Mouse (Mus musculus): ENCODE results near the gene Rbks.

Rbks gene

DNA sequence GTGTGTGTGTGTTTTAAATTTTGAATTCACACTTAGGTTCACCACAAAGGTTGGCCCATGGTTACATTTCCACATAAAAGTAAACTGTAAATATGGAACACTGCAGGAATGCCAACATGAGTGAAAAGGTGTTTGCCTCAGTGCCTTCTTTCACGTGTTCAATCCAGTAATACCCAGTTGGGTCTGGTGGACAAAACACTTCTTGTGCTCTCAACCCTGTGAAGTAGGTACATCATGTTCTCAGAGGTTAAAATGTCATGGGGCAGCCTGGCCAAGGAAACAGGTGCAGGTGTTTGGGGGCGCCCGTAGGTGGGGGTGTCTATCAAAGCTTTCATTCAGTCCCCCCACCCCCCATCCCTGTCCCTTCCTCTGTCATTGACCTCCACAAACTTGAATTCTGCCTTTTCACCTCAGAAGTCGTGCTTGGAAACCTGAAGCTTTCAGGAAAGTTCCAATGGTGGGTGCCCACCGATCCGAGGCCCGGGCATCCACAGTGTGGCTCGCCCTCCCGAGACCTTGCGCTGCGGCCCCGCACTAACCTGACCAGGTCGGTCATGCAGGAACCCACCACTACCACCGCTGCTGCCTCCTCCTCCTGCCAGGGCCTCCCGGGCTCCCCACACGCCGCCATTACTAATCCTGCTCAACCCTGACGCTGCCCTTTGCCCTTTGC, at the start of gene Rbks:
Rbks (minus strand) TSS at position 657 of the 673 bp plus-strand sequence.
- no peak for DNase-seq

DNA sequence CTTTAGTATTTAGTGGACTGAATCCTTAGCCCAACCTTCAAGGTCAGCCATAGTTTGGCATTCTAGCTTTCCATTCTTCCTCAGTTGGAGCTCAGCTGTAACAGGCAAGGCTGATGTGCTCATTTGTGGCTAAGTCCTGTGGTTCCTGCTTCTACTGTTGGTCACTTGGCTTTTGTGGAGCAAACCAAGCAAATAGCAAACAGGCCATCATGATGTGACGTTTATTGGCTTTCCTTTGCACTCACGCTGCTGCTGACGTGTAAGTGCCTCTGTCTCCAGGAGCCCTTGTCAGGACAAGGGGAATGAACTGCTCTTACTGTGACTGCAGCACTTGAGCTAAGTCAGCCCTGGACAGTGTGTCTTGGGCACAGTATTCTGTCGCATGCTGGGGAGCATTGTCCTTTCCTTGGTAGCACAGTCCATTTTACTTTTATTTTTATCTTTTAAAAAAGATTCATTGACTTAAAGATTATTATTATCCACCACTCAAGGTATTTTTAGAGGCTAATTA, 45.1 kb upstream of the Rbks start:
- no peak for DNase-seq

- no peak for DNase-seq
Measured at GRCm38 (mm10) chr5:31741931-31742330, 44.5 kb upstream of the Rbks start.

- no peak for DNase-seq
Measured at GRCm38 (mm10) chr5:31732644-31733338, 35.4 kb upstream of the Rbks start.

- no peak for DNase-seq
Measured at GRCm38 (mm10) chr5:31727456-31727855, 30.0 kb upstream of the Rbks start.

GRCm38 (mm10) chr5:31725885-31726284, 28.5 kb upstream of the Rbks start:
- DNase-seq: no peak

DNA sequence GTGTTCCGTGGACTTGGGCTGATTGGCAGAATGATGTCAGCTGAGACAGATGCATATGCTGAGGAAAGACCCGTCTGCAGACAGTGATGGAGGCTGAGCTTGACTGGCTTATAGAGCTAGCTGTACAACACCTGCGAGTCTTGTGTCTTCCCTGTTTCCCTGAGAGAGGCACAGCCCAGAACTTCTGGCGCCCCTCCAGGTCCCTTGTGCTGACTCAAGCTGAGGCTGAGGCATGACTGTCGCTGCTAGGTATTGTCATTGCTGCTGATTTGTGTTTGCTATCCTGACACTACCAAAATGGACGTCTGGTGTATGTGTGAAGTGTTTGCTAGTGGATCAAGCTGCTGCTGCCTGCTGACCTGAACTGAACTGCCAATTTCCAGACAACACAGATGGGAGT, 27.1 kb upstream of the Rbks start:
- peak; percentile 23 for DNase-seq

DNA sequence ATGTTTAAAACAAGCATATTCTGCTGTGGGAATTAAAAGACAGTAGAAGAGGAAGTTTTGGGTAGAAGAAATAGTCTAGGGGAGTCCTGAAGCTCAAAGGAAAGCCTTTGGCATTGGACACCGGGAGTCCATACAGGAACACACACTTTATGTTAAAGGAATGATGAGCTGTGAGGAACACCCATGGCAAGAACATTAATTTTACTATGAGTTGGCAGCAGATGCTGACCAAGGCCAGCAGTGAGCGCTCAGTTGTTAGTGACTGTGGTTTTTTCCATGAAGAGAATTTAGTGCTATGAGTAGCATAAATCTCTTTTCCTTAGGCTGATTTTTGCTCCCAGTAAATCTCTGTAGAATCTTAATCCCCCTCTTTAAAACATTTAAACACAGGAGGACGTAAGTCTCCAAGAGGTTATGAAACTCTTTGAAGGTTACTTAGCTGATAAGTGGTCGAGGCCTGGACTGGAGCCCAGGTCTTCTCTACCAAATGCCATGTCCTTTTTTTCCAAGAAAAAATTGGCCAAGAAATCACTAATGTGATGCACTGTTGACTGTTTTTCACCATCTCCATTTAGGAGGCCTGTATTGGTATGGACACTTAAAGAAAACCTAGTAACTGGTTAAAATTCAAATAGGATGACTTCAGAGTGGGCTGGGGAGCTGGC, 18.2 kb upstream of the Rbks start:
- no peak for DNase-seq

GRCm38 (mm10) chr5:31713841-31714264, 16.4 kb upstream of the Rbks start:
- DNase-seq: no peak

DNA sequence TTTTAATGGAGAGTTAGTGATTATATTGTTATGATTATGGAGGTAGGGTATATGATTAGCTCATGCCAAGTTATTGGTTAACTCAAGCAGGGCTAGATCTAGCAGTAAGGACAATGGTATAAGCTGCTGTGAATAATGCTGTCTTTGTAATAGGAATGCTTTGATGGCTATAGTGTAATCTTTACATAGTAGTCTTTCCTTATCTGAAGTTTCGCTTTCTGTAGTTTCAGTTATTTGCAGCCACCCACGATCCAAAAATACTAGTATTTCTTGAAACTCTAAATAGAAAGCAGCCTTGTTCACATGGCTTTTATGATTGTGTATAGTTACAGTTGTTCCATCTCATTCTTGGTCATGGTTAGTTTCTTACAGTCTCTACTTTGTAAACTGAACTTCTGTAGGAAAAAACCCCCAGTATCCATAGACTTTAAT, 15.9 kb upstream of the Rbks start:
- no peak for DNase-seq

GRCm38 (mm10) chr5:31709389-31709788, 12.0 kb upstream of the Rbks start:
- no peak for DNase-seq

DNA sequence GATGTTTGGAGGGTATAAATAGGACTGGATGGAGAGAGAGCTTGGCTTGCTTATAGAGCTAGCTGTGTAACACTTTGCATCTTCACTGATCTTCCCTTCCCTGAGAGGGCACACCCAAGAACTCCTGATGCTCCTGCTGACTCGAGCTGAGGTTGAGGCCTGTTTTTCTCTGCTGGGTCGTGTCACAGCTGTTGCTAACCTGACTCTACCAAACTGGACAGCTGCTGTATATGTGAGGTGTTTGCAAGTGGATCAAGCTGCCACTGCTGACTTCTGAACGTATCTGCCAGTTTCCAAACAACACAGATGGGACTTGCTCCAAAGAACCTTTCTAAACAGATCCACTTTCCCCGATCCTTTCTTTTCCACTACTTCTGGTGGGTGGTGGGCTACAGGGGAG, 9.4 kb upstream of the Rbks start:
- DNase-seq: no peak

GRCm38 (mm10) chr5:31704971-31705370, 7.5 kb upstream of the Rbks start:
- DNase-seq: peak; percentile 32

GRCm38 (mm10) chr5:31699397-31699796, 2.0 kb upstream of the Rbks start:
- DNase-seq: no peak

- no peak for DNase-seq
Measured at GRCm38 (mm10) chr5:31698931-31699330, 1.5 kb upstream of the Rbks start.

GRCm38 (mm10) chr5:31698297-31698726, 885 bp upstream of the Rbks start:
- DNase-seq: peak; percentile 75

GRCm38 (mm10) chr5:31697644-31698296, 343 bp upstream of the Rbks start, which contains the start of gene Babam2:
Babam2 (plus strand) TSS chr5:31697684.
- DNase-seq: peak; percentile 92

DNA sequence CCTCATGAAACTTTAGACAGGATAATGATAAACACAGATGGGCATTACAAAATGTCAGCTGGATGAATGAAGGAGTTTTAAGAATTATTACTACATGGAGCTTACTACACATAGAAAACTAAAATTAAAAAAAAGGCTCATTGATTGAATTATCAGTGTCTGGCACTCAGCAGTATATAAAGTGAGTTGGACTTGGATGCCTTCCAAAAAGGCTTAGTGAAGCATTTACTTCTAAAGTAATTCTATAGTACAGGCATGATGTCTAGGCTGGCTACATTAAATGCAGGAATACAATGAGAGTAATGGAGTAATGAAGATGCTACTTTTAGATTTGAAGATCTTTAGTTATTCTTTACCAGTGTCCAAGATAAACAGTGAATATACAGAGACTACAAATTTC, 4.2 kb downstream of the Rbks start:
- DNase-seq: no peak

- no peak for DNase-seq
Measured at GRCm38 (mm10) chr5:31687972-31688371, 9.5 kb downstream of the Rbks start.

GRCm38 (mm10) chr5:31686040-31686439, 11.4 kb downstream of the Rbks start:
- DNase-seq: no peak

GRCm38 (mm10) chr5:31682305-31682704, 15.1 kb downstream of the Rbks start:
- DNase-seq: no peak

- no peak for DNase-seq
Measured at GRCm38 (mm10) chr5:31680183-31680582, 17.2 kb downstream of the Rbks start.

DNA sequence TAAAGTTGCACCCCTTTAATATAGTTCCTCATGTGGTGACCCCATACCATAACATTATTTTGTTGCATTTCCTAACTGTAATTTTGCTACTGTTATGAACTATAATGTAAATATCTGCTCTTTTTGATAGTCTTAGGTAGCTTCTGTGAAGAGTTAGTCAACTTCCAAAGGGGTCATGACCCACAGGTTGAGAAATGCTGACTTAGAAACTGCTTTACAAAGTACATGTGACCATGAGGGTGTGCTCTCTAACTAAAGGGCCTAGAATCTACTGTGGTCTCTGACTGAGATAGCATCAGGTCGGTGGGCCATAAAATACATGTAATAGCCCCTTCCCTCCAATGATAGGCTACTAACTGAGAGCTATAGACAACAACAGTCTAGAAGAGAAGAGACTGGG, 19.4 kb downstream of the Rbks start:
- DNase-seq: no peak
